Mouse (Mus musculus) olfactory bulb, adult 2 months (tissue): Measurements from ENCODE around the gene Prss2.

Experiments
- CTCF ChIP-seq: fragments of 200-500 bp; IDR thresholded peaks from 2 replicates; pipeline ENCODE4 v1.5.1; 2012; ENCODE audit warnings: low read depth, mild to moderate bottlenecking, low read length, moderate library complexity; ENCODE audit not compliant: insufficient read depth
- POLR2A ChIP-seq: fragments of 200-500 bp; IDR thresholded peaks from 2 replicates; pipeline ENCODE4 v1.6.1; 2012; ENCODE audit warnings: mild to moderate bottlenecking, low read depth, low read length, moderate library complexity; ENCODE audit not compliant: insufficient read depth

GRCm38 (mm10) chr6:41532687-41533284, 11.2 kb downstream of the Prss2 start:
- TF ChIP-seq POLR2A (no peak), CTCF (no peak)
